Mouse (Mus musculus) MEL (cell line): ENCODE measurements around the gene Letmd1.
"Not testable (repeated sequence)": the region's sequence is repeated elsewhere in the genome, so short reads cannot be mapped to it uniquely, and the experiment has no call there.

Experiments used
- CTCF ChIP-seq, 3 experiments: IDR thresholded peaks in 2 of 3; conservative IDR thresholded peaks in 1 of 3; 2 replicates each; pipeline ENCODE4 v1.5.1; 2011 to 2012; ENCODE audit warnings: low read length in 3 of 3, low read depth in 2 of 3, mild to moderate bottlenecking in 2 of 3, improper control_type of control experiment in 1 of 3, inconsistent platforms in 1 of 3, mixed read lengths in 1 of 3, moderate library complexity in 1 of 3; ENCODE audit not compliant: control insufficient read depth in 1 of 3, insufficient read depth in 1 of 3, poor library complexity in 1 of 3, severe bottlenecking in 1 of 3
- E2F4 ChIP-seq: IDR thresholded peaks from 2 replicates; pipeline ENCODE4 v1.6.1; 2011; ENCODE audit warnings: low read depth, low read length, improper control_type of control experiment, borderline replicate concordance
- EP300 ChIP-seq, 2 experiments: IDR thresholded peaks; 2 replicates each; pipeline ENCODE4 v1.6.1; 2011; ENCODE audit warnings: improper control_type of control experiment in 2 of 2, low read length in 2 of 2, low read depth in 1 of 2, mild to moderate bottlenecking in 1 of 2
- JUND ChIP-seq: IDR thresholded peaks from 2 replicates; pipeline ENCODE4 v1.6.1; 2011; ENCODE audit warnings: low read depth, mild to moderate bottlenecking, improper control_type of control experiment, low read length
- KAT2A ChIP-seq: conservative IDR thresholded peaks from 2 replicates; pipeline ENCODE4 v1.6.1; 2012; ENCODE audit warnings: low read depth, low read length, improper control_type of control experiment, inconsistent platforms
- MAX ChIP-seq: IDR thresholded peaks from 2 replicates; pipeline ENCODE4 v1.6.1; 2011; ENCODE audit warnings: low read length, improper control_type of control experiment
- MAZ ChIP-seq: IDR thresholded peaks from 2 replicates; pipeline ENCODE4 v1.6.1; 2012; ENCODE audit warnings: low read depth, mild to moderate bottlenecking, inconsistent platforms, low read length, improper control_type of control experiment
- MXI1 ChIP-seq: IDR thresholded peaks from 2 replicates; pipeline ENCODE4 v1.6.1; 2011; ENCODE audit warnings: mild to moderate bottlenecking, low read depth, low read length, improper control_type of control experiment
- MYC ChIP-seq: IDR thresholded peaks from 2 replicates; pipeline ENCODE4 v1.6.1; 2011; ENCODE audit warnings: low read depth, mild to moderate bottlenecking, low read length, improper control_type of control experiment, moderate library complexity
- POLR2A ChIP-seq, 2 experiments: IDR thresholded peaks; 2 replicates each; pipeline ENCODE4 v1.6.1; 2011 to 2012; ENCODE audit warnings: low read length in 2 of 2, mild to moderate bottlenecking in 2 of 2, control low read depth in 1 of 2, improper control_type of control experiment in 1 of 2, low read depth in 1 of 2, moderate library complexity in 1 of 2; ENCODE audit not compliant: control insufficient read depth in 1 of 2, insufficient read depth in 1 of 2, poor library complexity in 1 of 2
- TBP ChIP-seq: IDR thresholded peaks from 2 replicates; pipeline ENCODE4 v1.8.0; 2011; ENCODE audit warnings: low read depth, low read length, improper control_type of control experiment
- TCF12 ChIP-seq: IDR thresholded peaks from 2 replicates; pipeline ENCODE4 v1.6.1; 2014; ENCODE audit warnings: low read depth, mild to moderate bottlenecking, inconsistent platforms, low read length, improper control_type of control experiment, moderate library complexity
- USF2 ChIP-seq, 2 experiments: IDR thresholded peaks; 2 replicates each; pipeline ENCODE4 v1.6.1; 2011 to 2012; ENCODE audit warnings: improper control_type of control experiment in 2 of 2, low read length in 2 of 2, borderline replicate concordance in 1 of 2, inconsistent platforms in 1 of 2, low read depth in 1 of 2, mild to moderate bottlenecking in 1 of 2; ENCODE audit not compliant: insufficient read depth in 1 of 2

DNA sequence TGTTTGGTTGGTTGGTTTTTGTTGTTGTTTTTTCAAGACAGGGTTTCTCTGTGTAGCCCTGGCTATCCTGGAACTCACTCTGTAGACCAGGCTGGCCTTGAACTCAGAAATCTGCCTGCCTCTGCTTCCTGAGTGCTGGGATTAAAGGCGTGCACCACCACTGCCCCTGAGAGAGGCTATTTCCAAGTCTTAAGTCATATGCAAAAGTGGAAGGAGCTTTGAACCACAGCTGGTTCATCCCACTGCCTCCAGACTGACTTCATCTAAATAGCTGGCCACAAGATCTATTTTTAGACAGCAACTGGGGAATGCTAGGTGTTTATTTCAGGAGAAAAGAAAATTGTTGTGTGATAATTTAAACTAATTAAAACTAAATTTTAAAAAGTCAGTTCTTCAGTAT is 19.5 kb downstream of the Letmd1 start:
- TF ChIP-seq EP300 (IDR thresholded peaks at IDR 0.05; ENCODE audit: low read depth in 1 of 2, low read length in 2 of 2); KAT2A; POLR2A (IDR thresholded peaks at IDR 0.05; ENCODE audit: control insufficient read depth in 1 of 2, insufficient read depth in 1 of 2, low read depth in 1 of 2, low read length in 2 of 2, poor library complexity in 1 of 2); E2F4; USF2 (IDR thresholded peaks at IDR 0.05; ENCODE audit: borderline replicate concordance in 1 of 2, insufficient read depth in 1 of 2, low read depth in 1 of 2, low read length in 2 of 2); TCF12; CTCF (IDR thresholded peaks at IDR 0.05 in 2 of 3, conservative IDR thresholded peaks at IDR 0.05 in 1 of 3; ENCODE audit: control insufficient read depth in 1 of 3, insufficient read depth in 1 of 3, low read depth in 2 of 3, low read length in 3 of 3, poor library complexity in 1 of 3, severe bottlenecking in 1 of 3); MAX; MXI1; MAZ; JUND; MYC; TBP: not testable (repeated sequence)
